Mouse (Mus musculus) cerebellum, adult 9-10 months (tissue): ENCODE measurements around the gene Aldh1a3.

Source experiments
- DNase-seq: peaks from one replicate; pipeline ENCODE4 v3.0.0; 2022

The Aldh1a3 gene

GRCm38 (mm10) chr7:66413093-66413492 lies 14.2 kb downstream of the Aldh1a3 start:
- DNase-seq, result no peak

- DNase-seq, result no peak
Observed at GRCm38 (mm10) chr7:66409433-66409832, 17.9 kb downstream of the Aldh1a3 start.

GRCm38 (mm10) chr7:66406971-66407370 lies 20.3 kb downstream of the Aldh1a3 start:
- DNase-seq, result no peak

GRCm38 (mm10) chr7:66405951-66406721 lies 21.2 kb downstream of the Aldh1a3 start:
- no peak for DNase-seq

GRCm38 (mm10) chr7:66405541-66405940 lies 21.8 kb downstream of the Aldh1a3 start:
- no peak for DNase-seq

- no peak for DNase-seq
Observed at GRCm38 (mm10) chr7:66404802-66405201, 22.5 kb downstream of the Aldh1a3 start.

- no peak for DNase-seq
Observed at GRCm38 (mm10) chr7:66404141-66404540, 23.2 kb downstream of the Aldh1a3 start.

- DNase-seq, result no peak
Observed at GRCm38 (mm10) chr7:66402876-66403275, 24.4 kb downstream of the Aldh1a3 start.

- DNase-seq, result no peak
Observed at GRCm38 (mm10) chr7:66401605-66402004, 25.7 kb downstream of the Aldh1a3 start.

- no peak for DNase-seq
Observed at GRCm38 (mm10) chr7:66397288-66397687, 30.0 kb downstream of the Aldh1a3 start.

- peak; percentile 65 for DNase-seq
Observed at GRCm38 (mm10) chr7:66388621-66389532, 38.4 kb downstream of the Aldh1a3 start.

GRCm38 (mm10) chr7:66387813-66388521 lies 39.4 kb downstream of the Aldh1a3 start, which contains the start of gene Lrrk1:
Gene Lrrk1 (minus strand): TSS chr7:66388350.
- DNase-seq, result no peak

GRCm38 (mm10) chr7:66387419-66387812 lies 39.9 kb downstream of the Aldh1a3 start:
- DNase-seq, result no peak

GRCm38 (mm10) chr7:66386411-66386810 lies 40.9 kb downstream of the Aldh1a3 start:
- DNase-seq, result no peak

- DNase-seq, result no peak
Observed at GRCm38 (mm10) chr7:66385826-66386225, 41.5 kb downstream of the Aldh1a3 start.

- no peak for DNase-seq
Observed at GRCm38 (mm10) chr7:66384891-66385290, 42.4 kb downstream of the Aldh1a3 start.

- DNase-seq, result no peak
Observed at GRCm38 (mm10) chr7:66384213-66384612, 43.1 kb downstream of the Aldh1a3 start.

GRCm38 (mm10) chr7:66376560-66376959 lies 50.8 kb downstream of the Aldh1a3 start:
- no peak for DNase-seq

GRCm38 (mm10) chr7:66375736-66376135 lies 51.6 kb downstream of the Aldh1a3 start:
- DNase-seq, result no peak

- DNase-seq, result no peak
Observed at GRCm38 (mm10) chr7:66373391-66373790, 53.9 kb downstream of the Aldh1a3 start.

GRCm38 (mm10) chr7:66370970-66371369 lies 56.3 kb downstream of the Aldh1a3 start:
- no peak for DNase-seq

GRCm38 (mm10) chr7:66369934-66370445 lies 57.3 kb downstream of the Aldh1a3 start:
- no peak for DNase-seq
